Mouse (Mus musculus) embryo, embryonic 10 days (tissue): ENCODE results near the gene Lrrc7.
"Not testable (repeated sequence)": the region's sequence is repeated elsewhere in the genome, so short reads cannot be mapped to it uniquely, and the experiment has no call there.

ENCODE experiments used
- DNase-seq: peaks from one replicate; pipeline ENCODE4 v3.0.0-alpha.2; 2015; ENCODE audit warnings: low spot score

Gene Lrrc7

DNA sequence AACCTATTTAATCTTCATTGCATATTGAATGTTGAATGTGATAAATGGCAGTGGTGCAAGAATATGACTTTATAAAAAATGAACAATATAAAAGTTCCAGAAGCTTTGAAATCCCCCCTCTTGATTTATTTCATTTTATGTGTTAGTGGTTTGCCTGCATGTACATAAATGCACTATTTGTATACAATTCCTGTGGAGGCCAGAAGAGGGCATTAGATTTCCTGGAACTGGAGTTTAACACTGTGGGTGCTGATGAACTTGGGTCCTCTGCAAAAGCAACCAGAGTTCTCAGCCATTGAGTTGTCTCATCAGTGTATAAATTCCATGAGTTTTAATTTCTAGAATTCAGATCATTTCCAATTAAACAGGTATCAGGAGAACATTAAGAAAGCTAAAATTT lies 397.0 kb downstream of the Lrrc7 start:
- DNase-seq = no peak

DNA sequence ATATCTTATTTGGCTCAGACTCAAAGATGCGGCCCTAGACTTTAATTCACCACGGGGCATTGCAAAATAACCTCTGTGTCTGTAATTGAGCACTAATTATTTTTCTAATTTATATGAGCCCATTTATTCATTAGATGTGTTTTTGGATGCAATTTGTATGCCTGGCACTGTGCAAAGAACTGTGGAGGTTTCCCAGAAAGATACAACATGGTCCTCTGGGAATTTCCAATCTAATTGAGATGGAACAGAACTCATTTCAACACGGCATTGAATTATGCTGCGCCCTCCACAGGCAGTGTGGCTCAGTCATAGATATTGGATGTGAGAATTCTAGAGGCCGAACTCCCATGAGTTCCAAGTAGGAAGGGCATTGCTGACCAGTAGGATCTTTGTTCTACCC lies 397.6 kb downstream of the Lrrc7 start:
- no peak for DNase-seq

DNA sequence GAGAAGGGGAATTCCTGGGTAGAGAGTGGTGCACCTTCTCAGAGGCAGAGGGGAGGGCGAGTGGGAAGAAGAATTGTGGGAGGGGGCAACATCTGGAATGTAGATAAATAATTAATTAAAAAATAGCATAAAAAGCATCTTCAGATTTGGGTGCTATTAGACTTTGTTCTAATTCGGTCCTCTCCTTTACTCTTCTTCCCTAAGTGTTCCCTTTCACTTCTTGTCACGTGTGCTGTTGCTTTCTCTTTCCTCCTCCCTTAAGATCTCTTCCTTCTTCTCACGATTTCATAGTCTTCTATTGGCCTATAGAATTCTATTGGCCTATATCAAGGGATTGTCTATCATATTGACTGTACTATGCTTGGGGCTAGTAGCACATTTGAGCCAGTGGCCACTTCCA lies 398.9 kb downstream of the Lrrc7 start:
- DNase-seq = no peak

DNA sequence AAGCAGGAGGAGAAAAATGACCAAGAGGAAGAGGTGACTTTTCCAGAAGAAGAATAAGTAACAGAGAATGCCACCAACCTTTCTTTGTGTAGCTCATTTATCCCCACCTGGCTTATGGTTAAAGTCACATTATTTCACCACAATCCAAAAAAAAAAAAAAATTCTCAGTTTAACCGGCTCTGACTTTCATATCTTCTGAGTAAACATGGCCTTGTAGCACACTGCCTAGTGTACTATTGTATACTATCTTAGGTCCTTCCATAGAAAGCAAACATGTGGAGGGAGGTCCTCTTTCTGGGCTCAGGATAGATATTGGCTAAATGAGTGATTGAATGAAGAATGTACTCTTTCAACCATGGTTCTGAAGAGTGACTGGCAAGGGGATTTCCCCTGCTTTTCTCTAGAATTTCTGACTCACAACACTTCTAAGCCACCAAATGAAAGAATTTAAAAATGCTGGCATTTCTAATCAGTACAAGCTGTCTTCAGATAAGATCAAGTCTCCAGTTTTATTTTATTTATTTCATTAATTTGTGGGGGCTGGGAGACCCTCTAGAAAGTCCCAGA lies 400.0 kb downstream of the Lrrc7 start:
- no peak for DNase-seq

DNA sequence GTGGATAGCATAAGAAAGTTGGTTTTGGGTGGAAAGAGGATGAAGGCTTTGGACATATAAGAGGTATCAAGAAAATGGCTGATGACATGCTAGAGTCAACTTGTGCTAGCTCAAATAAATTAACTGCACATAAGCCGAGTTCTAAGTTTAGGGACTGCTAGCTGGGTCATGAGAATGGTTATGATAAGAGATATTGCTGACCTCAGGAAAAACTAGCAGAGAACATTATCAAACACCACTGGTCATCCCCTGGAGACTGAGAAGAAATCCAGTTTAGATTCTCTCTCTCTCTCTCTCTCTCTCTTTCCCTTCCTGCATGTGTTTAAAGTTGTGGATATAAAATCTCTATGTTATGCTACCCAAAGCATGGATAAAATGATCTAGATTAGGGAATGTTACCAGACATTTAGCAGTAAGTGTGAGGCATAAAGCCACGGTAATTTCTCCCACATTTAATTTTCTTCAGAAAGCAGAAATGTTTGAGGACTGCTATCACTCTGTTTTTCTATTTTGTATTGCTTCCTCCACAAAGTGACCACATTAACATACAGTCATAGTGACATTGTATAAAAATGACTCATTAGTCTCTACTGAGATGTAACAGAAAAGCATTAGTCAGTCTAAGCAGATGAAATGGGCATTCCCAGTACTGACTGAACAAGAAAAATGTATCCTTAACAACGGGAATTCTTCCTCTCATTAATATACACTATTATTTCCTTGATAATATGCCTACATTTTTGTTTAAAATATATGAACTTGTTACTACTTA lies 406.3 kb downstream of the Lrrc7 start:
- no peak for DNase-seq

DNA sequence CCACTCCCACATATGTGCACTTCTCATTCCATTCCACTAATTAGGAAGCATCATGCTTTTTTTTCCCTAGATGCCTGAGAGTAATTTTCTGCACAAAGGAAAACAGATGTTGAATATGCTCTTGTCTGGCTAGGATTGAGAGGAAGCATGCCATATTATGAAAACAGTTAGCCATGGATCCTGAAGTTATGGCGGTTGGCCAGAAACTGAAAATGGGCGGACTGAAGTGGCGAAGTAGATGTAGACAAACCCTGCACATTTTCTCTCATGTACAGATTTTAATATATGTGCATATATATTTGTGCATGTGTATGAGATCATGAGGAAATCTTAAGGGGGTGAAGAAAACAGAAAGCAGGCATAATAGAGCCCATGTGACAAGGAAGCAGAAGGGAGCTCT lies 407.9 kb downstream of the Lrrc7 start:
- no peak for DNase-seq

DNA sequence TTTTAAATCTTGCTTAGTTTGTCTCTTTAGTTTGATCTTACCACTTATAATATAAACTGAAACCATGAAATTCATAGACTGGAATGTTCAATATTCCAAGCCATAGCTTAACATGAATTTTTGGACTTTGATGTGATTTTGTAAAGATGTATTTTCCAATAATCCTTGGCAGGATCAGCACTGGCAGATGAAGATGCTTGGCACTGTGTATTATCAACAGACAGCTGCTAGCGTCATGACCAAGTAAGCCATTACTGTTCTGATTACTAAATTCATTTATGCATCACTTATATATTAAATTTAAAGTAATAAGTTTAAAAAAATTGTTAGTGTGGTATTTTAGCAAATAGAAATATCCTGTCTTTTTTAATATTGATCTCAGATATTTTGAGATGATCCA lies 413.0 kb downstream of the Lrrc7 start:
- DNase-seq = no peak

DNA sequence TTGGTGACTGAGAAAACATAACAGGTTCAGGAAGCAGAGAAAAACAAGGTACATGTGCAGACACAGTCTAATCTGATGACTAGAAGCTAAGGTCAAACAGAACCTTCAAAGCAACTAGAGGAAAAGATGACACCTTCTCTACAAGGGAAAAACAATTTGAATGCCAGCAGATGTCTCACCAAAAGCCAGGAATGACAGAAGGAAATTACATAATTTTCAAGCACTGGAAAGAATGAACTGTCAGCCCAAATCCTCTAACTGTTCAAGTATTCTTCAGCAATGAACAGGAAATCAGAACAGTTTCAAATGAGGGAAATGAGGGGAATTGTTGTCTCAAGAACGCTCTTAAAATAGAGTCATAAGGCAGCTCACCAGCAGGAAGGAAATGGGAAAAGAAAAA lies 421.4 kb downstream of the Lrrc7 start:
- no peak for DNase-seq

DNA sequence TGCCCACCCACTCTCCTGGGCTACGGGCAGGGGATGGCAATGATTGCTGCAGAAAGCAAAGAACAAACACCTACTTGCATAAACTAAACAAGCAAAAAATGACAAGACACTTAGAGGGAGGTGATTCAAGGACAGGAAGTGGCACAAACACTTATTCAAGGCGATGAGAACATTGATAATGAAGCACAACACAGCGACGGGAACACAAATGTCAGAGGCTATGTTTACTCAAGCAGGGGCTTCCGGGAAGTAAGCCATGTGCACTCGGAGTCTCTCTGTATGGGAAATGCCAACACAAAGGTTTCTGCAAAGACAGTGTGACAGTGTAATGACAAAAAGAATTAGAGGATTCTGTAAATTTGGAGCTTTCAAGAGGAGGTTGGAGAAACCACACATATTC lies 424.2 kb downstream of the Lrrc7 start:
- DNase-seq = peak; percentile 17

DNA sequence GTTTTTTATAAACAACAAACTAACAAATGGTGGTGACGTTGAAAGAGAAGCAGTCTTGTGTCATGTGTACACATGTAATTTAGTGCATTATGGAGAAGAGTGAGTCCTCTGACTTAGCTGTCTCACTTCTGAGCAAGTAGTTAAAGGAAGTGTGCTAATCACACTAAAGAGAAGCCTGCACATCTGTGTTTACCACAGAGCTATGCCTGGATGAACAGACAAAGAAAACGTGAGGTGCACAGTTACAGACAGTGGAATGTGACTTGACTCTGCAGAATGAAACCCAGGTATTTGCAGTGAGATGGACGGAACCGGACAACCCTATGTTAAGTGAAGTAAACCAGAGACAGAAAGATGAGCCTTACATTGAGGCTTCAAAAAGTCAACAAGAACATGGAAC lies 430.3 kb downstream of the Lrrc7 start:
- no peak for DNase-seq

DNA sequence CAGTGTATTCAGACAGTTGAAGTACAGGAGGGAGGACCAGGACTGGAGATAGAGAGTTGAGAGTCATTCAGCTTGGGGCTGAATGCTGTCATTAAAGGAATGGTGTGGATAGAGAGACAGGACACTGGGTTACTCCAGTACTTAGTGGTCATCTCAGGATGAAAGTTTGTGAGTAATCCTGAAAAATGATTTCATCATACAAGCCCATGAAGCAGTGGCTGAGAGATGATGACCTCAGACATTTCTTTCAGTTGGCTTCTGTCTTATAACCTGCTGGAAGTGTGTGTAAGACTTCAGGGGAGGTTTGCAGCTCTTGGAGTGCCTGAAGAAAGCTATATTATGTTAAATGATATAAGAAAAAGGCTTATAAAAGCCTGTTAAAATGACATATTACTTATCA lies 430.8 kb downstream of the Lrrc7 start:
- DNase-seq = no peak

DNA sequence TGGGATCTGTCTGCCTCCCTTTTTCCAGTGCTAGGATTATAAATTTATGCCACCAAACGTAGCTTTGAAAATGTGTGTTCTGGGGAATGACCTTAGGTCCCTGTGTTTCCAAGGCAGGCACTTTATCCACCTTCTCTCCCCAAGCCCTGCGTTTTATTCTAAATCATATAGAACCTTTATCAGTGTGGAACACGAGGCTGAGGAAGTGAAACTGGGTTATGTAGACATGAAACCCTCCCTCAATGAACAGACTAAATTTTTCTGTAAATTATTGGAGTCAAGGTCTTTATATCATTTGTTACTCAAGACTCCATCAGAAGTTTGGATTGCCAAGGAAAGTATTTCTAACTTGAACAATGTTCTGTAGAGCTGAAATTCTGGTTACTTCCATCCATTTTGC lies 439.1 kb downstream of the Lrrc7 start:
- DNase-seq = no peak

DNA sequence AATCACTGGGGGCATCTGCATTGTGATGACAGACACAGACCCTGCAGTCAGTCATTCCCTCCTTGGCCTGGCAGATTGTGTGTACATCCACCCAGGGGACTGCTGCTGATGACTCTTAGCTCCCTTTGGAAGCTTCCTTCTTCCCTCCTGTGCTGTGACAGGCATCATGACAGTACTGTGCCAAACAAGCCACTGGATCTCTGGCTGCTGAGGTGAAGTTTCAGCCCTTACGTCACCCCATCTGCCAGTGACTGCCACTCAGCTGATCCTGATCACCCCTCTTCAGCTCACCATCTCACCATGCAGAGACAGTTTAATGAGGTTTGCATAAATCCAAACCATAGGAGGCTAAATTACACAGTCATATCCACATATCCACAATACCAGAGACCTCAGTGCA lies 456.8 kb downstream of the Lrrc7 start:
- no peak for DNase-seq

DNA sequence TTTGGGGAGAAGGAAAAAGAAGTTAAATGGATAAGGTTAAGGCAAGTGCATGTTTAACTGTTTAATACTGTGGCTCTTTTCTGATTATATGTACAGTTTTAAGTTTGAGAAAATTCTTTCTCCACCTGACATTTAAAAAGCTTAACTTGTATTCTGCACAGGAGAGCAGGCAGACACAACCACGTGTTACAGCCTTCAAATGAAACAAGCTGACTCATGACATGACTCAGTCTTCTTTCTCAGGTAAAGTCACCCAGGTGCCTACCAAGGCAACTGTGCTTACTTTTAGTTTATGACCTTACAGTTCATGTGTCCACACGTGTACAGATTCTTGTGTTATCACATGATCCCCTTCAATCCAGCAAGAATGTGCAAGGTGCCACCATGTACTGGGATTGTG lies 458.6 kb downstream of the Lrrc7 start:
- no peak for DNase-seq

DNA sequence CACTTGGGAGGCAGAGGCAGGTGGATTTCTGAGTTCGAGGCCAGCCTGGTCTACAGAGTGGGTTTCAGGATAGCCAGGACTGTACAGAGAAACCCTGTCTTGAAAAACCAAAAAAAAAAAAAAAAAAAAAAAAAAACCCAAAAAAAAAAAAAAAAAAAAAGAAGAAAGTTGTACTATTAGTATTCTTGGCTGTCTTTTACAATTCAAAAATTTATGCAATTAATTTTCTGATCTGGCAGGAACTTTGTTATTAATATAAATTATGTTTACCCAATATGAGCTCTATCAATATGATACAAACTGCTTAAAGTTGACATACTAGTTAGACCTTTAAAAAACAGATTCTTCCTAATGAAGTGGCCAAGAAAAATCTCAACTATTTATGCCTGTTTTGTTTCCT lies 459.5 kb downstream of the Lrrc7 start:
- DNase-seq = not testable (repeated sequence)

DNA sequence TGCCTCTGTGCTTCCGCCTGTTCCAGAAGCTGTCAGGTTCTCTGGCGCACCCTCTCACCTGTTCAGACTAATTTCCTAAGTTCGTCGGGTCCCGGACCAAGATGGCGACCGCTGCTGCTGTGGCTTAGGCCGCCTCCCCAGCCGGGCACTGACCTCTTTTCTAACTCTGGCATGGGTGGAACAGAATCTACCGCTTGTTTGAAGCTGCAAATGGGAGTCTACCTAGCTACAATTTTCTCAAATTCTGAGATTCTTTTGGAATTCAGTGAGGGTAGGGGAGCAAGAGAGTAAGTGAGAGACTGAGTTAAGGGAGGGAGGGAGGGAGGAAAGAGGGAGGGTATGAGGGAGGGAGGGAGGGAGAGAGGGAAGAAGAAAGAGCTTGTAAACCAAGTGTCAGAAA lies 460.0 kb downstream of the Lrrc7 start:
- not testable (repeated sequence) for DNase-seq

DNA sequence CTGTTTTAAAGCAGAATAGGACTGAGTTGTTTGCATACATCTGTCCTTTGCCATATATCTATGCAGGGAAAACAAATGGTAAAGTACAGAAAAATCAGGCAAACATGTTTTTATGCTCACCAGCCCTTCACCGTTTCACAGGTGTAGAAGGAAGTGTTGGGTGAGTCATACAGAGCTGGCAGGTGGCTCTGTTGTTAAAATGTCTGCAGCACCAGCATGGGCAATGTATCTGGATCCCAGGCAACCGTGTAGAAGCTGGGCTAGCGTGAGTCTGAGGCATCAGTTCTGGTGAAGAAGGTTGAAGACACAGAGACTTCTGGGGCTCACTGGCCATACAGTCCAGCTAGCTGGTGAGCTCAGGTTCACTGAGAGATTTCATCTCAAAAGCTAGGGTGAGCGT lies 468.1 kb downstream of the Lrrc7 start:
- DNase-seq = no peak

DNA sequence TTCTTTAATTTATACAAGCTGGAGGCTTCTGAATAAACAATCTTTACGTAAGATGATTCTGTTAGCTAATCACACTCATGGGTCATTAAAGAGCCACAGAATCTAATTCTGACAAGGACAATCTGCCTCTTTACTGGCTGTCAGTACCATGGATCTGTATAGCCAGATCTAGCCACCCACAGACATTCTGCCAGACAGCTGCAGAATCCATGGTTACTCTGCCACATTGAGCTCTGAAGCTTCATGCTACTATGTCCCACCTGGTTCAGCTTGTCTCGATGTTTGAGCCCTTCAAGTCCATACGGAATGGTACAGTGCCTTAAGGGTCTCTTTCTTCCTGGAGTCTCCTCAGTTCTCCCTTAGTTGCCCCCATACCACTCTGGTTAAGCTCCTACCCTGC lies 470.4 kb downstream of the Lrrc7 start:
- no peak for DNase-seq

DNA sequence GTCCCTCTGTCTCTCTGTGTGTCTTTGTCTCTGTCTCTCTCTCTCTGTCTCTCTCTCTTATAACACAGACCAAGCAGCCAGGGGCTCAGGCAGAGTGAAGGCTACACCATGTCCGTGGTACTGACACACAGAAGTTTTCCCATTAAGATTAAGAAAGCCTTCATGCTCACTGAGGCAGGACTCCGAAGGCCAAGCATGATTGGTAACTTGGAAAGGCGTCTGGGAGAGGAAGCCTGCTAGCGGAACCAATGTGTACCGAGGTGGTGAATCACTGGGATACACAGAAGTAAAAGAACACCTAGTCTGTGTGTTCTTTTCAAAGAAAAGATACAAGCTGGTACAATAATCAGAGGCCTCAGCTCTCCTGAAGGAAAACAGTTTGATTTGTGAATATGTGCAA lies 484.2 kb downstream of the Lrrc7 start:
- DNase-seq = no peak

DNA sequence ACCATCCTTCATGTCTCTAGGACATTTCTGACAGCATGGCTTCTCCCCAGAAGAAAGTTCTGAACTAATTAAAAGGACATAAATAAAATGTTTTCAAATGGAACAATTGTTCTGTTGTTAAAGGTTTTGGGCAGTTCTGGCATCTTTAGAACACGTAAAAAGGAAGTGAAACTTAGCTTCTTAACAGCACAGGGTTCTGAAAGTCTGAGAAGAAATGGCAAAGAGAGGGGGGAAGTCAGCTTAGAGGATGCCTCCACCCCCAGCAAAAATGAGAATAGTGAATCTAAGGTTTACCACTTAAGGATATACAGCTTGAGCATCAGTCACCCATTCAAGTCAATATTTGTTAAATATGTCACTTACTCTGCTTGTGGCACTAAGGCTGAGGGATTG lies 484.6 kb downstream of the Lrrc7 start:
- DNase-seq = no peak

DNA sequence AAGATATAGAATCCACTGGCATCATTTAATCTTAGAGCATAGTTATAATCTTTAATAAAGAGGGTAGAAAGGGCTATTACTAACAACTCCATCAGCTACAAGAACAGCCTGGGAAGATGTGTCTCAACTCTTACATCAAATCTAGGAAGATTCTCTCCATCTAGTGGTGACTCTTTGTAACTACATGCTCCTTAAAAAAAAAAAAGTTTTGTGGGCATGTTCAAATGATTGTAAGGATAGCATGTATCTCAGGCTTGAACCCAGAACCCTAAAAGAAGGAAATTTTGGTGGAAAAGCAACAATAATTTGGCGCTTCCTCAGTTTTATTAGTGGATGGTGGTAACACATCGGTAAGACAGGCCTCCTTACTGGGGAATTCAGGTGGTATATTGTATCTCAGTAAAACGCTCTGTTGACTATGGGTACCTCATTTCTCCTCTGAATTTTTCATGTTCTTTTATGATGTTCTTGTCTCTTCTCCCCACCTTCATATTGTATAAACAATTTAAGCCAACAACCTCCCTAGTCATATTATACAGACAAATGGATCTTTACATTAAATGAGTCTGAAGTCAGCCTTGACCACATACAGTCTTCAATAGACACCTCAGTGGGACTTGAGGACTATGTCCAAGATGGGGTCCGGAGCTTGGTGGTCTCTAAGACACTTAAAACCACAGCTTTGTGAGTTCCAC lies 485.2 kb downstream of the Lrrc7 start:
- peak; percentile 36 for DNase-seq

DNA sequence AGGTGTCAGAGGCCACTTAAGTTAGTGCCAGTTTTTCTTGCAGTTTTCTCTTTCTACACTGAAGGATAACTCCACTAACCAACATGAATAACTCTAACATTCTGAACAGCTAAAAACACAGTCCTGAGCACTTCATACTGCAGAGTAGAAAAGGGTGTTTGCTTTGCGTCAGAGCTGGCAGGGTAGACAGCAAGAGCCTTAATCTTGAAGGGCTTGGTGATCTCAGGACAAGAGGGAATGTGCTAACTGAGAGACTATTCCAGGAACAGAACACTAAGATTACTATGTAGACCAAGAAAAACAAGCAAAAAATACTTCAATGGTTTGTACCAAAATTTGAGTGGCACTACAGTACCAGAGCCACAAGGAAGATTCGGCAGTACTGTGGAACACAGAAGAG lies 487.0 kb downstream of the Lrrc7 start:
- DNase-seq = no peak

DNA sequence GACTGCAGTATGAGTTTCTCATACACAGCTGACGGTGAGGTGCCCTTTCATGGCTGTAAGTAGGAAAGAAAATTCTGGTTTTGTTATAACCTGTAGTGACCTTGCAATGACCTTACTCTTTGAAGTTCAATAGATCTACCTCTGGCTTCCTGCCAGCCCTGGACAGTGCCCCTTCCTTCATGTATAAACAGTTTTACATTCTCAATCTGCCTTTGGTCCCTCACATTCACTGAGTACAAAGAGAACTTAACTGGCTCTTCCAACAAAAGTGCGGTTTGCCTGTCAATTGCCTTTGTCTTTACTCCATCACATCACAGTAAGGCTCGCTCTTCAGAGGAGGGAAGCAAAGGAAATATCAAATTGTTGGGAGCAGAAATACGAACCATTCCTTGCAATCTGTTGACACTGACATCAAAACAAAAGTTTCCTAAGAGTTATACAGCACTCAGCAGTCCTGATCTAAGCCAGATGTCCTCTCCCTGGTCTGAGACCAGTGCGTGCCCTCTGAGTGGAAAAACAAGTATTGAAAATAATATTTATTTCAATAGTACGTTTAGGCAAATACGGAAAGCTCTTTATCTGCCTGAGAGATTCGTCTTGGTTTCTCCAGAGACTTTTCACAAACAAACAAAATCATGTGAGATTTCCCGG lies 493.3 kb downstream of the Lrrc7 start:
- DNase-seq = peak; percentile 44
